Mouse (Mus musculus): ENCODE measurements around the gene Tep1.

Gene Tep1

DNA sequence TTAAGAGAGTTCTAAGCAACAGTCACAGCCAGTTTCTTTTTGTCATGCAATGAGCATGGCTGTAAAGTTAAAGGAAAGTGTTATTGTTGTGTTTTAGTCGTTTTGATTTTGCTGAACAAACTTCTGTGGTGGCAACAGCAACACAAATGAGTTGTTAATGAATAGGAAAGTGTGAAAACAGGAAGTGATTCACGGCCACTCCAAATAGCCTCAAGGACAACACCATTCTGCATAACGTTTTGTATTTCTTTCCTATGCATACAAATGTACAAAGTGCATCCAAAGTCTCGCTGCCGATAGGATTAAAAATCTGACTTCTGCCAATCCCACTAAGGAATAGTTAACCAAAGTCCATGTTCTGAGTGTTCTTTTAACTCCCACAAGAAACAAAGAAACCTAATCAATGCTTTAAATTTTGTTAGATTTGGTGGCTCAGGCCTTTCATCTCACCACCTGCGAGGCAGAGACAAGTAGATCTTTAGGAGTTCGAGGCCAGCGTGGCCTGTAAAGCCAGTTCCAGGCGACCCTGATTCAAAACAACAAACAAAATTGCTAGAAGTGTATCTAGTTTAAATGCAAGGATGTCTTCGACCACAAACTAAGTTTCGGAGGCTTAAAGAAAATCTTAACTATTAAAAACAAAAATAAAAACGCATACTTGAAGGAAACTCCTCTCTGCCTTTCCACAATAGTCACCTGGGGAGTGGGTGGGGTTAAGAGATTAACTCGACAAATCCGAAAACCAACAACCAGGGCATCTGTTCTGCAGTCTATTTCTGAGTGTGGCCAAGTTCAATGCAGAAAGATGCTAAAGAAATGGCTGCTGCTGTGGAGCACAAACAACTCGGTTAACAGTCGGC lies 85.7 kb downstream of the Tep1 start:
- DNase-seq: no peak

DNA sequence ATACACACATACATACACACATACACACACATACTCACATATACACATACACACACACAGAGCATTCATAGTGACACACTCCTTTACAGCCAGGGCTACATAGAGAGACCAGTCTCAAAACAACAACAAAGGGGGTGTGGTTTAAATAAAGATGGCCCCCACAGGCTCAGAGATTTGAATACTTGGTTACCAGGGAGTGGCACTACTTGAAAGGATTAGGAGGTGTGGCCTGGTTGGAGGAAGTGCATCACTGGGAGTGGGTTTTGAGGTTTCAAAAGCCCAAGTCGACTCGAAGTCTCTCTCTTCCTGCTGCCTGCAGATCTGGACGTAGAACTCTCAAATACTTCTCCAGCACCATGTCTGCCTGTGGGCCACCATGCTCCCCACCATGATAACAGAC lies 88.2 kb downstream of the Tep1 start:
- DNase-seq: no peak

All from kidney, adult 11 months (tissue).